Mouse (Mus musculus): ENCODE data around the gene Prr23a2. TPM values are rescaled to one million over a fixed set of nuclear protein-coding genes. Genes with fewer than 3 reads are reported as not detected.

Gene Prr23a2
- polyA plus RNA-seq (2014; fragmentation: Illumina TruSeq; extraction: RNeasy Lipid Tissue Mini Kit (QIAGEN cat#74804)), result not detected

DNA sequence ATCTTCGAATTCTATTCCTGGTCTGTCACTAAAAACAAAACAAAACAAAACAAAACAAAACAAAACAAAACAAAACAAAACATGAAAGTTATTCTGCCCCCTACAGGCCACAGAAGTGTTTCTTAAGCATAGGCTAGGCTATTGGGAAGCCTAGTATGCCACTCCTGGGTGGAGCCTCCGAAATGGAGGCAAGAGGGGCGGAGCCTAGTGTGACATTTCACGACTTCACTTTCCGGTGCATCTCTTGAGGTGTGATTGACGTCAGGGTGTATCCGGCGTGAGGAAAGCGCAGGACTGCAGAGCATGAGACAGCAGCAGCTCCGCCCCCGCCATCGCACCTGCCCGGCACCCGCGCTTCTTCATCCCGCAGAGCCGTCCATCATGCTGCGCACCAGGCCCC is at the start of gene Prr23a2:
TSS of gene Prr23a2 (plus strand) at position 285 of the 400 bp plus-strand sequence.

GRCm38 (mm10) chr9:98842117-98842516 is 14.2 kb upstream of the Prr23a2 start, which contains the start of gene Prr23a1:
Gene Prr23a1, plus strand, starts transcription at chr9:98842503.

GRCm38 (mm10) chr9:98864571-98864970 is 8.3 kb downstream of the Prr23a2 start, which contains the start of gene Prr23a3:
Gene Prr23a3, plus strand, starts transcription at chr9:98864767.

DNA sequence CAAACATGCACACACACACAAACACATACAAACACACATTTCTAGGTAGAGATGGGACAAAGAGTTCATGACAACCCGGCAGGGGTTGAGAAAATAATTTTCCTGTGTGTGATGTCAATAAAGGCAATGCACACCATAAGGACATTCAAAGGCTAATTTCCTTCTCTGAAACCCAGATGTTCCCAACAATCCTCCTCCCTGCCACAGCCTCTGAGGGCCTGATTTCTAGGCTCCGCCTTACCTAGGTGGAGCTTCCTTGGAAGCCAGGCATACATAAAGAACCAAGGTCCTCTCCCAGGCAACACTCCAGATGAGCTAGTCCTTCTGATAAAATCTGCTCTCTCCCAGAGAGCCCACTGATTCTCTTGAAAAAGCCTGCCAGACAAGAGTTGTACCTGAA is 46.5 kb downstream of the Prr23a2 start, which contains the start of gene 7420426K07Rik:
TSS of gene 7420426K07Rik (plus strand) at position 301 of the 400 bp plus-strand sequence.

Other genes with a start within 250 kb of the Prr23a2 start
- gene Prr23a1, start 14.0 kb upstream of the Prr23a2 start, polyA plus RNA-seq (2014; fragmentation: Illumina TruSeq; extraction: RNeasy Lipid Tissue Mini Kit (QIAGEN cat#74804)), result not detected
- 0.26 TPM for gene Prr23a3, start 8.3 kb downstream of the Prr23a2 start, polyA plus RNA-seq (2014; fragmentation: Illumina TruSeq; extraction: RNeasy Lipid Tissue Mini Kit (QIAGEN cat#74804))
- gene 7420426K07Rik, start 46.6 kb downstream of the Prr23a2 start, polyA plus RNA-seq (2014; fragmentation: Illumina TruSeq; extraction: RNeasy Lipid Tissue Mini Kit (QIAGEN cat#74804)), result 3.1 TPM
- 94.5 TPM for gene Foxl2, start 98.8 kb downstream of the Prr23a2 start, polyA plus RNA-seq (2014; fragmentation: Illumina TruSeq; extraction: RNeasy Lipid Tissue Mini Kit (QIAGEN cat#74804))
- 28.1 TPM for gene Faim, start 129.9 kb downstream of the Prr23a2 start, polyA plus RNA-seq (2014; fragmentation: Illumina TruSeq; extraction: RNeasy Lipid Tissue Mini Kit (QIAGEN cat#74804))
- gene Gm1123, start 179.2 kb downstream of the Prr23a2 start, polyA plus RNA-seq (2014; fragmentation: Illumina TruSeq; extraction: RNeasy Lipid Tissue Mini Kit (QIAGEN cat#74804)), result not detected